ENCODE assay signal across 8 mouse cellular contexts in genomic region chr13:54072526-54073057, GRCm38 (mm10). TPM values are rescaled to one million over a fixed set of nuclear protein-coding genes. Genes with fewer than 3 reads are reported as not detected.
DNase-seq lines count a peak whose midpoint lies in the region; ATAC-seq and TF ChIP-seq lines count a peak whose summit lies in the region.

No protein-coding gene starts in this region.

- no peaks in the 10 kb centered on the region for H3K9me3 ChIP-seq in hindbrain, embryonic 15.5 days
- no peaks in the 10 kb centered on the region for H3K9me3 ChIP-seq in midbrain, embryonic 16.5 days (replicated peaks; ENCODE audit: control insufficient read depth, low read length, poor library complexity, severe bottlenecking)

- peaks cover 22% of the 10 kb centered on the region for H3K4me1 ChIP-seq in brown adipose tissue, adult 24 weeks (ENCODE audit: control insufficient read depth, insufficient read depth, insufficient read length, low read length)
- peaks cover 16% of the 10 kb centered on the region for H3K4me1 ChIP-seq in hindbrain, embryonic 15.5 days (replicated peaks)
- peaks cover 16% of the 10 kb centered on the region for H3K4me1 ChIP-seq in midbrain, embryonic 16.5 days (ENCODE audit: control insufficient read depth, insufficient read depth, low read length)

- peak overlapping the region; percentile 81 for H3K9ac ChIP-seq in hindbrain, embryonic 15.5 days
- peak overlapping the region; percentile 87 for H3K9ac ChIP-seq in midbrain, embryonic 16.5 days (ENCODE audit: low read depth, low read length)

- peak overlapping the region; percentile 88 for H3K4me3 ChIP-seq in left cerebral cortex, adult 2 months
- peak overlapping the region; percentile 66 for H3K4me3 ChIP-seq in brown adipose tissue, adult 24 weeks (ENCODE audit: insufficient read depth, low read depth, low read length)
- peak overlapping the region; percentile 88 for H3K4me3 ChIP-seq in hindbrain, embryonic 15.5 days
- H3K4me3 ChIP-seq in midbrain, embryonic 16.5 days (ENCODE audit: low read depth, low read length): peak overlapping the region; percentile 81

- peak overlapping the region; percentile 71 for H3K4me2 ChIP-seq in hindbrain, embryonic 15.5 days
- peak overlapping the region; percentile 77 for H3K4me2 ChIP-seq in midbrain, embryonic 16.5 days (ENCODE audit: low read length)

- no peaks in the 10 kb centered on the region for H3K36me3 ChIP-seq in hindbrain, embryonic 15.5 days
- H3K36me3 ChIP-seq in midbrain, embryonic 16.5 days (ENCODE audit: control insufficient read depth, insufficient read depth, low read length): no peaks in the 10 kb centered on the region

- peak overlapping the region; percentile 97 for H3K27ac ChIP-seq in left cerebral cortex, adult 2 months
- H3K27ac ChIP-seq in brown adipose tissue, adult 24 weeks (replicated peaks; ENCODE audit: low read depth, low read length): peak overlapping the region; percentile 42
- H3K27ac ChIP-seq in hindbrain, embryonic 15.5 days (replicated peaks): peak overlapping the region; percentile 89
- peak overlapping the region; percentile 91 for H3K27ac ChIP-seq in midbrain, embryonic 16.5 days (ENCODE audit: low read length)

- intact Hi-C loops in left cerebral cortex, adult 2 months (cut with DNase I): no loop called here
- intact Hi-C loops in left cerebral cortex, postnatal 36 days (cut with DNase I): no loop called here

- no peak for DNase-seq in left cerebral cortex, adult 2 months (ENCODE audit: extremely low spot score in 1 of 2, low spot score in 2 of 2)
- no peak for DNase-seq in left cerebral cortex, postnatal 36 days (ENCODE audit: low spot score in 2 of 2)
- DNase-seq in ovary, postnatal 36 days (ENCODE audit: low spot score): no peak
- no peak for DNase-seq in layer of hippocampus, postnatal 36 days
- no peak for DNase-seq in urinary bladder, postnatal 14 days (ENCODE audit: low spot score)

- TF ChIP-seq CTCF in left cerebral cortex, adult 2 months (IDR thresholded peaks at IDR 0.05): no peak

- ATAC-seq in hindbrain, embryonic 15.5 days (ENCODE audit: low FRiP score, low read depth): no peak
- no peak for ATAC-seq in midbrain, embryonic 16.5 days

- no peaks in the 10 kb centered on the region for H3K27me3 ChIP-seq in hindbrain, embryonic 15.5 days
- H3K27me3 ChIP-seq in midbrain, embryonic 16.5 days (ENCODE audit: control insufficient read depth, insufficient read depth, low read depth, low read length): no peaks in the 10 kb centered on the region

- WGBS in hindbrain, embryonic 15.5 days: 35% methylated on average over 10 of the region's 10 CpGs
- 37% methylated on average over 10 of the region's 10 CpGs for WGBS in midbrain, embryonic 16.5 days

RNA-seq across cellular contexts. Expression of gene Sfxn1, which starts 0.9 kb away (rescaled TPM):
- total RNA-seq in left cerebral cortex, adult 2 months (2021): 10 to 100 TPM; 44.6 to 46.4 TPM
- 10 to 100 TPM; 46.0 to 47.8 TPM for total RNA-seq in left cerebral cortex, postnatal 36 days (2021)
- polyA plus RNA-seq in brown adipose tissue, adult 24 weeks (2012; ENCODE audit: insufficient read depth, insufficient read length, missing spikeins): 109 and 122 TPM in 2 replicates
- 85.1 and 89.1 TPM in 2 replicates for polyA plus RNA-seq in hindbrain, embryonic 15.5 days (2015; fragmentation: Nextera tagmentation; extraction: Ambion mirVana)
- 112 and 119 TPM in 2 replicates for polyA plus RNA-seq in midbrain, embryonic 16.5 days (2015; fragmentation: Nextera tagmentation; extraction: Ambion mirVana)
- total RNA-seq in layer of hippocampus, postnatal 36 days (2021): 10 to 100 TPM; 42.7 to 45.5 TPM

RNA-seq across cellular contexts. Expression of gene Drd1, which starts 17.1 kb away (rescaled TPM):
- total RNA-seq in left cerebral cortex, adult 2 months (2021): 10 to 100 TPM; 30.0 to 34.8 TPM
- 10 to 100 TPM; 30.1 to 51.9 TPM for total RNA-seq in left cerebral cortex, postnatal 36 days (2021)
- polyA plus RNA-seq in brown adipose tissue, adult 24 weeks (2012; ENCODE audit: insufficient read depth, insufficient read length, missing spikeins): 0.48 TPM in 1 of 2 replicates, not detected in the other
- 1.2 and 2.6 TPM in 2 replicates for polyA plus RNA-seq in hindbrain, embryonic 15.5 days (2015; fragmentation: Nextera tagmentation; extraction: Ambion mirVana)
- polyA plus RNA-seq in midbrain, embryonic 16.5 days (2015; fragmentation: Nextera tagmentation; extraction: Ambion mirVana): 3.5 and 5.2 TPM in 2 replicates
- total RNA-seq in layer of hippocampus, postnatal 36 days (2021): 1 to 10 TPM; 5.2 to 5.7 TPM

Comparison
In these comparisons a context has a peak if more than half of its experiments do, and no peak if none do; other contexts are left out.
1. H3K27ac ChIP-seq: peak in every context shown above with its lines; median percentile 97 in left cerebral cortex, adult 2 months; 91 in midbrain, embryonic 16.5 days; 89 in hindbrain, embryonic 15.5 days; 42 in brown adipose tissue, adult 24 weeks.
2. RNA of gene Drd1, which starts 17.1 kb away (total RNA-seq): 30.1 to 51.9 TPM in left cerebral cortex, postnatal 36 days and 30.0 to 34.8 TPM in left cerebral cortex, adult 2 months; 5.2 to 5.7 TPM in layer of hippocampus, postnatal 36 days; every median in the first group is over 4 times any median in the second.
3. Peak in every context shown above with its lines, with median percentiles within 50 percentile points of each other: H3K4me3 ChIP-seq.